Mouse (Mus musculus): ENCODE results near the gene Smco3. TPM values are rescaled to one million over a fixed set of nuclear protein-coding genes. Genes with fewer than 3 reads are reported as not detected.
A peak's percentile ranks its signal among the peaks of the same experiment; 100 is the strongest.
"Not testable (repeated sequence)": the region's sequence is repeated elsewhere in the genome, so short reads cannot be mapped to it uniquely, and the experiment has no call there.

The Smco3 gene
- total RNA-seq, 2 experiments from 2014 or later, result 1.2 to 1.6 TPM

GRCm38 (mm10) chr6:136807395-136808013, 27.7 kb downstream of the Smco3 start:
- DNase-seq (ENCODE audit: low spot score in 2 of 2), result no peak

- DNase-seq (ENCODE audit: low spot score in 2 of 2), result no peak
These were observed 28.4 kb downstream of the Smco3 start for GRCm38 (mm10) chr6:136806819-136807218.

GRCm38 (mm10) chr6:136805409-136805775, 29.9 kb downstream of the Smco3 start:
- no peak for DNase-seq (ENCODE audit: low spot score in 2 of 2)

- no peak for DNase-seq (ENCODE audit: low spot score in 2 of 2)
These were observed 30.4 kb downstream of the Smco3 start for GRCm38 (mm10) chr6:136804705-136805408.

- DNase-seq (ENCODE audit: low spot score in 2 of 2), result peak; percentile 90 to 95
These were observed 31.3 kb downstream of the Smco3 start, which contains the start of gene Hist4h4 for GRCm38 (mm10) chr6:136803739-136804633. Hist4h4 (minus strand) TSS chr6:136804415.

GRCm38 (mm10) chr6:136803093-136803738, 32.0 kb downstream of the Smco3 start:
- DNase-seq (ENCODE audit: low spot score in 2 of 2), result no peak

- no peak for DNase-seq (ENCODE audit: low spot score in 2 of 2)
These were observed 34.0 kb downstream of the Smco3 start for GRCm38 (mm10) chr6:136801274-136801673.

GRCm38 (mm10) chr6:136800710-136801109, 34.5 kb downstream of the Smco3 start:
- DNase-seq (ENCODE audit: low spot score in 2 of 2), result no peak

- not testable (repeated sequence) for DNase-seq (ENCODE audit: low spot score in 2 of 2)
These were observed 37.2 kb downstream of the Smco3 start for GRCm38 (mm10) chr6:136797874-136798693.

GRCm38 (mm10) chr6:136795850-136796249, 39.4 kb downstream of the Smco3 start:
- no peak for DNase-seq (ENCODE audit: low spot score in 2 of 2)

GRCm38 (mm10) chr6:136795110-136795509, 40.1 kb downstream of the Smco3 start:
- DNase-seq (ENCODE audit: low spot score in 2 of 2), result no peak

- no peak for DNase-seq (ENCODE audit: low spot score in 2 of 2)
These were observed 41.3 kb downstream of the Smco3 start for GRCm38 (mm10) chr6:136793831-136794525.

GRCm38 (mm10) chr6:136792884-136793758, 42.1 kb downstream of the Smco3 start:
- no peak for DNase-seq (ENCODE audit: low spot score in 2 of 2)

GRCm38 (mm10) chr6:136789391-136789971, 45.8 kb downstream of the Smco3 start:
- peak; percentile 24 to 63 for DNase-seq (ENCODE audit: low spot score in 2 of 2)

- no peak for DNase-seq (ENCODE audit: low spot score in 2 of 2)
These were observed 52.5 kb downstream of the Smco3 start for GRCm38 (mm10) chr6:136782761-136783160.

- no peak for DNase-seq (ENCODE audit: low spot score in 2 of 2)
These were observed 53.1 kb downstream of the Smco3 start for GRCm38 (mm10) chr6:136782146-136782545.

- no peak for DNase-seq (ENCODE audit: low spot score in 2 of 2)
These were observed 53.8 kb downstream of the Smco3 start, which contains the start of gene Gucy2c for GRCm38 (mm10) chr6:136781377-136781986. Gucy2c (minus strand) TSS chr6:136781765.
